Mouse (Mus musculus): ENCODE measurements at regions not wholly inside any gene's neighbourhood (a gene's known extent, or its start where the extent isn't known, plus 50 kb on each side); places are given as distances from the start of the nearest gene placed in this dataset.
A peak's percentile ranks its signal among the peaks of the same experiment; 100 is the strongest.

DNA sequence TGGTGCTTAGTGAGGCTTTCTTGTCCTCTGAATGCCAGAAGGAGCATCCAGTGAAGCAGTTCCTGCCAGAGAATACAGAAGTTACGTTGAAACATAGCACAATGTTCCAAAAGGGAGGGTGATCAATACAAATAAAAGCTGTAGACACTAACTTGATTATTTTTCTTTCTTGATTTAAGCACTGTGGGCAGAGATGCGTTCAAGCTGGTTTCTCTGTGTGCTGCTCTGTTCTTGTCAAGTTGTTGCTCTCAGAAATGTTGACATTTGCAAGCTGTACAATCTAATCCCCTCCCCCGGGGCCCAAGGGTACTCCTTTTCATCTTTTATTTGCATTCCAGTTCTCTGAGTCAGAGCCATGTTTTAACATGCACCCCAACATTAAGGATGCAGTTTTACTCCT is 177.7 kb downstream of the Npr3 start:
- H3K4me2 ChIP-seq (replicated peaks; ENCODE audit: low read depth, low read length), result no peak overlapping the region
- ATAC-seq (ENCODE audit: low FRiP score, low TSS enrichment), result peak; percentile 43; the same call in 1 of the 2 replicates
- H3K4me3 ChIP-seq (ENCODE audit: low read length), result no peak overlapping the region
- H3K36me3 ChIP-seq (ENCODE audit: control insufficient read depth, insufficient read depth, low read length), result no peaks in the 10 kb centered on the region
- no peak overlapping the region for H3K27ac ChIP-seq (ENCODE audit: low read depth, low read length)
- no peak overlapping the region for H3K9ac ChIP-seq (ENCODE audit: low read depth, low read length)
- H3K27me3 ChIP-seq (ENCODE audit: control insufficient read depth, insufficient read depth, low read length), result no peaks in the 10 kb centered on the region
- H3K9me3 ChIP-seq (ENCODE audit: control insufficient read depth, low read length), result no peaks in the 10 kb centered on the region
- H3K4me1 ChIP-seq (ENCODE audit: control insufficient read depth, insufficient read depth, low read length), result no peaks in the 10 kb centered on the region
- WGBS, result 42% methylated on average over 3 of the region's 3 CpGs

DNA sequence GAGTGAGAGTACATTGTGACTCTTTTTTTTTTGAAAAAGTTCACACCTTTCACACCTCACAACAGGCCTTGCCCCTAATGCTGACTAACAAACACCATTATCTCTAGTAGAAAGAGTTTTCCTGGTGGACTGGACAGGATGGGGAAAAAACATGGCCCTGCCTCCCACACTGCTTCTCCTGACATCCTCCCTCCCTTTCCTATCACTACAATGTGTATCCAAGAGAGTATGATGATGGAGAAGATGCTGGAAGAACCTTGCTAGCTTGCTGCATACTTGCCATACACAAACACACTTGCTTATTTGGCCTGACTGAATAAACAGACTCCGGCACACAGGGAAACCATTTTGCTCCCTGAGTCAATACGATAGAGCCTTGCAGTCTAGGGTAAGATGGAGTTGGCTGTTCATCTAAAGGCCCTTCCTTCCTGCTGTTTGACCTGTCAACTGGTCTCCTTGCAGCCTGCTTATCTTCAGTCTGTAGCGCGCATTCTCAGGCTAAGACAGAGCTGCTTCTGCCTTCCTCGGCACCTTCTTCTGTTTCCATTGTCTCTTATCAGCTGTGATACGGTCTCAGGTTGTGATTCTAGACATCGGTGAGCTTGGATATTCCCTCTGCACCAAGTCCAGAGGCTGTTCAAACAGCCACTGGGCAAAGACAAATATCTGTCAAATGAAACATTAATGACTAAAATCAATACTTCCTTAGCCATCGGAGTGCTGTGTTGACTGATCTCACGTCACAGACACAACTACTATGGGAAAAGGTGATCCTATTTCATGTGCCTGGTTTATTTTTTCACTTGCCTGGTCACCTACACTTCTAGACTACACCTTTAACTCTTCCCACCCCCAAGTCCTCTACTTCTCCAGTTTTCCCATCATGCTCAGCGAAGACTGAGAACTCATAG is 181.2 kb downstream of the Npr3 start:
- Histone ChIP-seq H3K9ac (ENCODE audit: low read depth, low read length) (no peak overlapping the region), H3K9me3 (ENCODE audit: control insufficient read depth, low read length) (no peaks in the 10 kb centered on the region), H3K36me3 (ENCODE audit: control insufficient read depth, insufficient read depth, low read length) (no peaks in the 10 kb centered on the region), H3K4me2 (replicated peaks; ENCODE audit: low read depth, low read length) (no peak overlapping the region), H3K27ac (ENCODE audit: low read depth, low read length) (no peak overlapping the region), H3K4me1 (ENCODE audit: control insufficient read depth, insufficient read depth, low read length) (no peaks in the 10 kb centered on the region), H3K4me3 (ENCODE audit: low read length) (no peak overlapping the region), H3K27me3 (ENCODE audit: control insufficient read depth, insufficient read depth, low read length) (no peaks in the 10 kb centered on the region)
- no peak for ATAC-seq (ENCODE audit: low FRiP score, low TSS enrichment)
- WGBS, result 92% methylated on average over 10 of the region's 10 CpGs

DNA sequence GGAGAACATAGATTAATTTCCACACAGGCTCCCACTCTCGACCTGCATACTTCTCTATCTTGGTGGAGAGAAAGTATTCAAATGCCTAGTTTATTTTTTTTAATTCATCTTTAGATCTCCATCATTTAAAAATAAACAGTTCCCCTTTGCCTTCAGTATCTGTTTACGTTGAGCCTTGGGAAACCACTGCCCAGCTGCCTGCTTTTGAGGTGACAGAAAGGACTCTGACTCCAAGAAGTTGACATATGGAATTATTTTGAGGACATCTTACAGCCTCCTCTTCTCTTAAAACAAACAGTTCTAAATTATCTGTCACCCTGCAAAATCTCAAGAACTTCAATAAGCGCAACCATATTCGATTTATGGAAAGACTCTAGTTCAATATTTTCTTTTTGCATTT is 186.4 kb downstream of the Npr3 start:
- WGBS, result 61% methylated on average over 4 of the region's 4 CpGs
- ATAC-seq (ENCODE audit: low FRiP score, low TSS enrichment), result no peak
- H3K4me2 ChIP-seq (replicated peaks; ENCODE audit: low read depth, low read length), result no peak overlapping the region

DNA sequence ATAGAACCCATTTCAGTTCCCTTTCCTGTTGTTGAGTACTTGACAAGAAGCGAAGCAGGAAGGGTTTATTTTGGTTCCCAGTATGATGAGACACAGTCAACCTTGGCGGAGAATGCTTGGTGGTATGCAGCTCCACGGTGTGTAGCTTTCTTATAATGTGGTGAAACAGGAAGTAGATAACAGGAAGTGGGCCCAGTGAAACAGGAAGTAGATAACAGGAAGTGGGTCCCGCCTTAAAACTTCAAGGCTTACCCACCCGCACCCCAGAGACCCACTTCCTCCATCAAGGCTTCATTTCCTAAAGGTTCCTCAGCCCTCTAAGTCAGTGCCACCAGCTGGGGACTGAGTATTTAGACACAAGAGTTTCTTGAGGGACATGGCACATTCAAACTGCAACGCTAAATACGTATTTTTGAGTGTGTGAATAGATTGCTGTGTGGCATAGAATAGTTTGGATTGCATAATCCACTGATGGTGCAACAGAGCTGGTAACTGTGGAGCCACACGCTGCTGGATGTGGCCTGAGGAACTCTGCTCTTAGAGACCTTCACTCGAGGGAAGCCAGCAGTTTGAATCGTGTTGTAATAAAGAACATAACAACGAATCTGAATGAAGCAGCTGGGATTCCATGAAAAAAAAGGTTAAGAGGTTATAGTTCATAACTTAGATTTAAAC is 190.8 kb downstream of the Npr3 start:
- 90% methylated on average over 11 of the region's 11 CpGs for WGBS
- Histone ChIP-seq H3K4me1 (ENCODE audit: control insufficient read depth, insufficient read depth, low read length) (no peaks in the 10 kb centered on the region), H3K4me2 (replicated peaks; ENCODE audit: low read depth, low read length) (no peak overlapping the region), H3K27ac (ENCODE audit: low read depth, low read length) (no peak overlapping the region), H3K36me3 (ENCODE audit: control insufficient read depth, insufficient read depth, low read length) (no peaks in the 10 kb centered on the region), H3K9me3 (ENCODE audit: control insufficient read depth, low read length) (0 out of 2 replicates have a peak, but pooled peaks cover 4% of the 10 kb centered on the region), H3K4me3 (ENCODE audit: low read length) (no peak overlapping the region), H3K27me3 (ENCODE audit: control insufficient read depth, insufficient read depth, low read length) (no peaks in the 10 kb centered on the region), H3K9ac (ENCODE audit: low read depth, low read length) (no peak overlapping the region)
- ATAC-seq (ENCODE audit: low FRiP score, low TSS enrichment), result no peak

More for the DNA sequence above, 186.4 kb downstream of the Npr3 start:
- Histone ChIP-seq H3K4me1 (ENCODE audit: control insufficient read depth, insufficient read depth, low read length) (no peaks in the 10 kb centered on the region), H3K4me3 (ENCODE audit: low read length) (no peak overlapping the region), H3K9ac (ENCODE audit: low read depth, low read length) (no peak overlapping the region), H3K36me3 (ENCODE audit: control insufficient read depth, insufficient read depth, low read length) (no peaks in the 10 kb centered on the region), H3K27me3 (ENCODE audit: control insufficient read depth, insufficient read depth, low read length) (no peaks in the 10 kb centered on the region), H3K27ac (ENCODE audit: low read depth, low read length) (no peak overlapping the region), H3K9me3 (ENCODE audit: control insufficient read depth, low read length) (0 out of 2 replicates have a peak, but pooled peaks cover 4% of the 10 kb centered on the region)

DNA sequence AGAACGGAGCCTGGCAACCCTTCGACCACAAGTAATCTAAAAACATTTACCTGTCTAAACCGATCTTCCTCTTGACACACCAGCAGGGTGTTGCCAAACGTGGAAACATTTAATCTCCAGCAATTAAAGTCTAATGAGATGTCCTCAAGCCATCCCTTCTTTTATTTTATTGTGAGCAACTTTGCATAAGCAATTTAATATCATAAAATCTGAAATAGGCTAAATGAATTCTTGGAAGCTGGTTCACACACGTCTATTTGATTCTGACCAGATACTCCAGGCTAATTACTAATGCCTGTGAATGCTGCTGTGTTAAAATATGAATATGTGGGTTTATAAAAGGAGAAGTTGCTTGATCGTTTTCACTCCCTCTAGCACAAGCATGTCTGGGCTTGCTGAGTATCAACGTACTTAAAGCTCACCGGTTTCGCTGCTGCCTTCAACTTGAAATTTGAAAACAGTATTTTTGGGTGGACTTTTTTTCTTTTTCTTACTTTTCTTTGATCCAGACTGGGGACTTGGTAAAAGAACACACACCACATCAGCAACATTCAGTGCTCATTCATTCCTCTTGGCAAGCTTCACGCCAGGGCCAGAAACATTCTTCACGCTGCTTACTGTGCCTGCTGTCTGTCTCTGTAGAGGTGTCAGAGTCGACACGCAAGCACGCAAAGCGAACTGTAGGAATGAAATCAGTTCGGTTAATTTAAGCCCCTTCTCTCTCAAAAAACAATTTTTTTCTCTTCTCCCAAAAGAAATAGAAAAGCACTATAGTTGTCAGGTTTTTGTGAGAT is 194.4 kb downstream of the Npr3 start:
- H3K36me3 ChIP-seq (ENCODE audit: control insufficient read depth, insufficient read depth, low read length), result no peaks in the 10 kb centered on the region
- no peaks in the 10 kb centered on the region for H3K27me3 ChIP-seq (ENCODE audit: control insufficient read depth, insufficient read depth, low read length)
- ATAC-seq (ENCODE audit: low FRiP score, low TSS enrichment), result no peak

DNA sequence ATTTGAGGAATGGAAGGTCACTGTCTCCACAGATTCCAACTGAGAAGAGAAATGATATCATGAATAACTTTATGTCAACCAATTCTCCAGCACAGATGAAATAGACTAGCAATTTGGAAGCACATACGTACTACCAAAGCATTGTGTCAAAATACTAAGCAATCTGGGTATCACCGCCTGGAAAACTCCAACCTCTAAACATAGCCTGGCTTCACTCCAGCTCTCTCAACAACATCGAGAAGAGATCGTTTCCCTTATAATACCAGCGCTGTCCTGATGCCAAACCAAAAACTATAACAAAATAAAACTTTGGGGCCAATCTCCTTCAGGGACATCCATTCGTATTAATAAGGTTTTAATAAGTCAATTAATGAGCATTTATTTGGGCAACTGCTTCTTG is 205.8 kb downstream of the Npr3 start:
- ATAC-seq (ENCODE audit: low FRiP score, low TSS enrichment), result no peak
- no peaks in the 10 kb centered on the region for H3K9me3 ChIP-seq (ENCODE audit: control insufficient read depth, low read length)
- no peak overlapping the region for H3K27ac ChIP-seq (ENCODE audit: low read depth, low read length)
- no peaks in the 10 kb centered on the region for H3K36me3 ChIP-seq (ENCODE audit: control insufficient read depth, insufficient read depth, low read length)
- WGBS, result 89% methylated on average over 6 of the region's 6 CpGs
- H3K27me3 ChIP-seq (ENCODE audit: control insufficient read depth, insufficient read depth, low read length), result no peaks in the 10 kb centered on the region
- no peak overlapping the region for H3K9ac ChIP-seq (ENCODE audit: low read depth, low read length)
- no peaks in the 10 kb centered on the region for H3K4me1 ChIP-seq (ENCODE audit: control insufficient read depth, insufficient read depth, low read length)
- H3K4me2 ChIP-seq (replicated peaks; ENCODE audit: low read depth, low read length), result no peak overlapping the region
- H3K4me3 ChIP-seq (ENCODE audit: low read length), result no peak overlapping the region

More for the DNA sequence above, 194.4 kb downstream of the Npr3 start:
- no peaks in the 10 kb centered on the region for H3K4me1 ChIP-seq (ENCODE audit: control insufficient read depth, insufficient read depth, low read length)
- H3K9ac ChIP-seq (ENCODE audit: low read depth, low read length), result no peak overlapping the region
- no peak overlapping the region for H3K4me2 ChIP-seq (replicated peaks; ENCODE audit: low read depth, low read length)
- WGBS, result 67% methylated on average over 16 of the region's 16 CpGs
- H3K27ac ChIP-seq (ENCODE audit: low read depth, low read length), result no peak overlapping the region
- no peak overlapping the region for H3K4me3 ChIP-seq (ENCODE audit: low read length)
- 0 out of 2 replicates have a peak, but pooled peaks cover 4% of the 10 kb centered on the region for H3K9me3 ChIP-seq (ENCODE audit: control insufficient read depth, low read length)

DNA sequence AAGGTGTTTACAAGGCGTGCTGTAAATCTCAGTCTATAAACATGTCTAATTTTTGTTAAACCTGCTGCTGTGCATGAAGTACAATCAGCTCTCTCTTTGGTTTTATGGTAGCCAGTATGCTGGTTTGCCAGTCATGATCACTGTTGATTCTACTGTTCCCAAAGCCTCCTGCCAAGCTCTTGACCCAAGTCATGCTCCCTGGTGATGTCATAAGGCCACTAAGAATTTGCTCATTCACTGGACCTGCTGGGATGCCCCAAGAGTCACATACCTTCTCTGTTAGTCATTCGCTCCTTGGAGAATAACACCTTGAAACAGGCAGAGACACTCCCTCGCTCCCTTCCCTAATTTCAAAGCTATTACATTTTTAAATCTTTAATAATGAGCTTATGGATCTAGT is 207.2 kb downstream of the Npr3 start:
- Histone ChIP-seq H3K27ac (ENCODE audit: low read depth, low read length) (no peak overlapping the region), H3K9me3 (ENCODE audit: control insufficient read depth, low read length) (no peaks in the 10 kb centered on the region), H3K4me1 (ENCODE audit: control insufficient read depth, insufficient read depth, low read length) (no peaks in the 10 kb centered on the region), H3K36me3 (ENCODE audit: control insufficient read depth, insufficient read depth, low read length) (no peaks in the 10 kb centered on the region), H3K27me3 (ENCODE audit: control insufficient read depth, insufficient read depth, low read length) (no peaks in the 10 kb centered on the region), H3K9ac (ENCODE audit: low read depth, low read length) (no peak overlapping the region), H3K4me2 (replicated peaks; ENCODE audit: low read depth, low read length) (no peak overlapping the region), H3K4me3 (ENCODE audit: low read length) (no peak overlapping the region)
- 95% methylated on average over 3 of the region's 3 CpGs for WGBS
- no peak for ATAC-seq (ENCODE audit: low FRiP score, low TSS enrichment)

DNA sequence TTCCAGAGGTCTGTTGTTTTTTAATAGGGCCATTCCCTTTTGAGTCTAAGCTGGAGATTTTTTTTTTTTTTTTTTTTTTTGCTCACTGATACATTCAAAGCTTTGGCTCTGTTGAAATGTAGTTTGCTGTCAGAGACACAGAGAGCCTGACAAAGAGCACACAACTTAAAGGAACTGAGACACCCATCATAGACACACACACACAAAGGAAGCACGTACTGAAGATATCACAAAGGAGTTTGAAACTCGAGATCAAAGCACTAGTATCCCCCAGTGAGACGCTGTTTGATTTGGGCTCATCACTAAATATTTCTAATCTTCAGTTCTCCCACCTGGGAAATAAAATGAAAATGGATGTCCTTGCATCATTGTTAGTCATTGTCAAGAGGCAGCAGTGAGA is 210.0 kb downstream of the Npr3 start:
- Histone ChIP-seq H3K4me3 (ENCODE audit: low read length) (no peak overlapping the region), H3K4me2 (replicated peaks; ENCODE audit: low read depth, low read length) (no peak overlapping the region), H3K27ac (ENCODE audit: low read depth, low read length) (no peak overlapping the region), H3K36me3 (ENCODE audit: control insufficient read depth, insufficient read depth, low read length) (no peaks in the 10 kb centered on the region), H3K9ac (ENCODE audit: low read depth, low read length) (no peak overlapping the region), H3K9me3 (ENCODE audit: control insufficient read depth, low read length) (no peaks in the 10 kb centered on the region), H3K4me1 (ENCODE audit: control insufficient read depth, insufficient read depth, low read length) (no peaks in the 10 kb centered on the region), H3K27me3 (ENCODE audit: control insufficient read depth, insufficient read depth, low read length) (no peaks in the 10 kb centered on the region)
- WGBS, result 78% methylated on average over 3 of the region's 3 CpGs
- ATAC-seq (ENCODE audit: low FRiP score, low TSS enrichment), result no peak
